Mouse (Mus musculus): Measurements from ENCODE around the gene Selenos.

- TF ChIP-seq CTCF (IDR thresholded peaks at IDR 0.05; ENCODE audit: borderline replicate concordance, control insufficient read depth, extremely low read depth, insufficient read depth, low read length, poor library complexity) = peak; percentile 60; the same call in 1 of the 2 replicates
- TF ChIP-seq POLR2A (IDR thresholded peaks at IDR 0.05; ENCODE audit: control insufficient read depth, extremely low read depth, insufficient read depth, low read length, poor library complexity) = peak; percentile 70
Measured at GRCm38 (mm10) chr7:66079364-66080230, at the start of gene Selenos.

Data from thymus, adult 2 months (tissue).